Mouse (Mus musculus) intestine, embryonic 14.5 days (tissue): Measurements from ENCODE around the gene Homer3. TPM values are rescaled to one million over a fixed set of nuclear protein-coding genes. Genes with fewer than 3 reads are reported as not detected.
A peak's percentile ranks its signal among the peaks of the same experiment; 100 is the strongest.

Experiments
- ATAC-seq: fragments of 200-750 bp; cut with Nextera tagmentation; replicated peaks from 2 replicates; pipeline ENCODE4 v1.8.0; 2017; ENCODE audit warnings: low read depth, moderate number of reproducible peaks, moderate TSS enrichment, moderate library complexity; ENCODE audit not compliant: low FRiP score, low TSS enrichment
- DNase-seq: peaks from one replicate; pipeline ENCODE4 v3.0.0-alpha.2; 2018; ENCODE audit warnings: low spot score
- H3K27ac ChIP-seq: fragments of 300-500 bp; sonication (generic); 2 replicates; pipeline ENCODE4 v1.5.1; 2014; ENCODE audit warnings: low read depth, mild to moderate bottlenecking, control low read depth
- H3K27me3 ChIP-seq: fragments of 300-500 bp; sonication (generic); replicated peaks from 2 replicates; pipeline ENCODE4 v1.6.1; 2014; ENCODE audit warnings: low read length, control low read depth; ENCODE audit not compliant: control insufficient read depth, insufficient read depth
- H3K36me3 ChIP-seq: fragments of 300-500 bp; sonication (generic); 2 replicates; pipeline ENCODE4 v1.6.1; 2014; ENCODE audit warnings: low read length, control low read depth; ENCODE audit not compliant: control insufficient read depth, insufficient read depth
- H3K4me1 ChIP-seq: fragments of 300-500 bp; sonication (generic); replicated peaks from 2 replicates; pipeline ENCODE4 v1.6.1; 2014; ENCODE audit warnings: low read length, control low read depth, mixed read lengths; ENCODE audit not compliant: control insufficient read depth, insufficient read depth
- H3K4me2 ChIP-seq: fragments of 300-500 bp; sonication (generic); 2 replicates; pipeline ENCODE4 v1.6.1; 2014; ENCODE audit warnings: low read length
- H3K4me3 ChIP-seq: fragments of 300-500 bp; sonication (generic); 2 replicates; pipeline ENCODE4 v1.5.1; 2014; ENCODE audit warnings: low read depth, low read length, control low read depth, mixed read lengths
- H3K9ac ChIP-seq: fragments of 300-500 bp; sonication (generic); 2 replicates; pipeline ENCODE4 v1.6.1; 2014; ENCODE audit warnings: mild to moderate bottlenecking, low read length
- H3K9me3 ChIP-seq: fragments of 300-500 bp; sonication (generic); 2 replicates; pipeline ENCODE4 v1.6.1; 2016; ENCODE audit warnings: low read length, control low read depth; ENCODE audit not compliant: control insufficient read depth
- WGBS: fragments of 180-500 bp; shearing (Covaris S2); extraction: QIAGEN DNeasy Blood & Tissue Kit; methylation state at CpG from one replicate; pipeline ENCODE4 v1.1.7; 2014; 5-methylcytosine and 5-hydroxymethylcytosine counted together
- polyA plus RNA-seq: library from polyadenylated mRNA; unstranded; fragments of >200 nt; fragmentation: Nextera tagmentation; extraction: Ambion mirVana; gene quantifications from 2 replicates; pipeline ENCODE4 v1.2.1, GENCODE M21; 2014

The Homer3 gene
- polyA plus RNA-seq, 1 experiment from 2014 or later = 34.7 TPM

DNA sequence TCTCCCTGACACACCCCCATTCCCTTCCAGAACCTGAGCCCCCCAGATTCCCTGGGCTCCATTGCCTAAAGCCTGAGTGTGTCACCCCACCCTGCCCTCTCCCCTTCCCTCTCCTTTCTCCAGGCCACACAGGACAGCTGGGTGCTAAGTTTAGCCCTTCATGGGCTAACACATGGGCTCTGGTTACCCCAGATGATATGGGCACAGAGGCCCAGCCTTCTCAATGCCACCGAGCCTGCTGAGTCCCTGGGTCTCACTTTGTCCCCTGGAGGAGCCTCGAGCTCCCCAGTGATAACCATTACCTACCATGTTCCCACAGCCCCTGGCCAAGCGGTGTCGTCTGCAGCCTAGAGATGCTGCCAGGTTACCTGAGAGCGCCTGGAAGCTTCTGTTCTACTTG is 35.2 kb downstream of the Homer3 start:
- H3K9me3 ChIP-seq = no peaks in the 10 kb centered on the region
- no peak overlapping the region for H3K9ac ChIP-seq
- H3K36me3 ChIP-seq = peaks cover 7% of the 10 kb centered on the region
- H3K4me1 ChIP-seq = peaks cover 22% of the 10 kb centered on the region
- ATAC-seq (no peak), DNase-seq (no peak)
- no peak overlapping the region for H3K27ac ChIP-seq
- no peak overlapping the region; the same call in 1 of the 2 replicates for H3K4me2 ChIP-seq
- WGBS = 85% methylated on average over 5 of the region's 5 CpGs
- no peaks in the 10 kb centered on the region for H3K27me3 ChIP-seq
- H3K4me3 ChIP-seq = no peak overlapping the region

GRCm38 (mm10) chr8:70323716-70324115 is 41.1 kb downstream of the Homer3 start:
- WGBS = 87% methylated on average over 3 of the region's 3 CpGs
- Histone ChIP-seq H3K27ac (no peak overlapping the region), H3K9ac (no peak overlapping the region), H3K9me3 (no peaks in the 10 kb centered on the region; the same call in 1 of the 2 replicates), H3K4me3 (no peak overlapping the region), H3K36me3 (no peaks in the 10 kb centered on the region), H3K4me1 (no peaks in the 10 kb centered on the region), H3K27me3 (no peaks in the 10 kb centered on the region), H3K4me2 (no peak overlapping the region)
- ATAC-seq (no peak), DNase-seq (no peak)

- 92% methylated on average over 6 of the region's 6 CpGs for WGBS
- Histone ChIP-seq H3K4me3 (no peak overlapping the region), H3K4me2 (no peak overlapping the region), H3K27ac (no peak overlapping the region), H3K9ac (no peak overlapping the region), H3K27me3 (no peaks in the 10 kb centered on the region), H3K36me3 (peaks cover 17% of the 10 kb centered on the region), H3K9me3 (no peaks in the 10 kb centered on the region; the same call in 1 of the 2 replicates), H3K4me1 (peaks cover 14% of the 10 kb centered on the region)
- DNase-seq (no peak), ATAC-seq (no peak)
Observed at GRCm38 (mm10) chr8:70327512-70327911, 44.9 kb downstream of the Homer3 start.

DNA sequence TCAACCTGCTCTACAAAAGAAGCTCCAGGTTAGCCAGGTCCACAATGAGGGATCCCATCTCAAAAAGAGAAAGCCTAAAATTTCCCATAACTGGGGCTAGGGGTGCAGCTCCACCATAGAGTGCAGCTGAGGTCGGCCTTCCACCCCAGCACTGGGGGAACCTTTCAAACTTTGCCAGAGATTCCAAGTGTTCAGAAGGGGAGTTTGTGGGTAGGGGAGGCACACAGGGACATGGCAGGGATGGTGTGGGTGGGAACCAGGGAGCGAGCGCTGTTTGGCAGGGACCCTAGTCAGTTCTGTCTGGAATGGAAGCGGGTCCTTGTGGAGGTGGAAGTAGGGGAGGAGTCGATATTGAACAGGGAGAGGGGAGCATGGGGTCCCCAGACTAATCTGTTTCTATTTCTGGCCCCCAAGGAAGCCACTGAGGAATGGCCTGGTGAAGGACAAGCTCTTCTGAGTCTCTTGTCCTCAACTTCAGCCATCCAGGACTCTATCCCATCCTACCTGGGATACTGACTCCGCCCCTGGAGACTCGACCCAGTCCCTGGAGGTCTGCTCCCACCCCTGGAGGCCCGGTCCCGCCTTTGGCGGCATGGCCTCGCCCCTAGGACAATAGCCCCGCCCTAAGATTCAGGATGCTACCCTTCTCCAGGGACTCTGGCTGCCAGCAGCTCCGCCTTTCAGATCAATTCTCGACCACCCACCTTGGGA is 46.7 kb downstream of the Homer3 start, which contains the start of gene Gdf1:
Gene Gdf1 (plus strand): TSS at position 694 of the 711 bp plus-strand sequence.
- 30% methylated on average over 14 of the region's 14 CpGs for WGBS
- no peaks in the 10 kb centered on the region; the same call in 1 of the 2 replicates for H3K9me3 ChIP-seq
- no peak within 1 kb of the TSS for H3K27ac ChIP-seq
- peak within 1 kb of the TSS; percentile 36 for H3K4me2 ChIP-seq
- 0 out of 2 replicates have a peak within 1 kb of the TSS, but pooled peaks have one; percentile 20 for H3K9ac ChIP-seq
- peak within 1 kb of the TSS; percentile 25 for H3K4me3 ChIP-seq
- H3K27me3 ChIP-seq = no peaks in the 10 kb centered on the region
- peaks cover 14% of the 10 kb centered on the region for H3K4me1 ChIP-seq
- DNase-seq (no peak), ATAC-seq (0 out of 2 replicates have a peak, but pooled peaks have one; percentile 13)
- peaks cover 35% of the 10 kb centered on the region for H3K36me3 ChIP-seq

GRCm38 (mm10) chr8:70329835-70330740 is 47.5 kb downstream of the Homer3 start:
- Histone ChIP-seq H3K4me2 (peak overlapping the region; percentile 36), H3K4me1 (peaks cover 14% of the 10 kb centered on the region), H3K36me3 (peaks cover 43% of the 10 kb centered on the region), H3K9ac (0 out of 2 replicates have a peak overlapping the region, but pooled peaks have one; percentile 20), H3K4me3 (peak overlapping the region; percentile 25), H3K27me3 (no peaks in the 10 kb centered on the region), H3K27ac (no peak overlapping the region), H3K9me3 (no peaks in the 10 kb centered on the region; the same call in 1 of the 2 replicates)
- WGBS = 12% methylated on average over 45 of the region's 45 CpGs
- ATAC-seq (peak; percentile 4; the same call in 1 of the 2 replicates), DNase-seq (peak; percentile 53)

DNA sequence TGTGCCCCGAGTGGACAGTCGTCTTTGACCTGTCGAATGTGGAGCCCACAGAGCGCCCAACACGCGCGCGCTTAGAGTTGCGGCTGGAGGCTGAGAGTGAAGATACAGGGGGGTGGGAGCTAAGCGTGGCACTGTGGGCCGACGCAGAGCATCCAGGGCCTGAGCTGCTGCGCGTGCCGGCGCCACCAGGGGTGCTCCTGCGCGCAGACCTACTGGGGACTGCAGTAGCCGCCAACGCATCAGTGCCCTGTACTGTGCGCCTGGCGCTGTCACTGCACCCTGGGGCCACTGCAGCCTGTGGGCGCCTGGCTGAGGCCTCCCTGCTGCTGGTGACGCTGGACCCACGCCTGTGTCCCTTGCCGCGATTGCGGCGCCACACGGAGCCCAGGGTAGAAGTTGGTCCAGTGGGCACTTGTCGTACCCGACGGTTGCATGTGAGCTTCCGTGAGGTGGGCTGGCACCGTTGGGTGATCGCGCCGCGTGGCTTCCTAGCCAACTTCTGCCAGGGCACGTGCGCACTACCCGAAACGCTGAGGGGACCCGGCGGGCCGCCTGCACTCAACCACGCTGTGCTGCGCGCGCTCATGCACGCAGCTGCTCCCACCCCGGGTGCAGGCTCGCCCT is 48.2 kb downstream of the Homer3 start:
- 39% methylated on average over 49 of the region's 53 CpGs for WGBS
- H3K4me1 ChIP-seq = peaks cover 14% of the 10 kb centered on the region
- peaks cover 50% of the 10 kb centered on the region for H3K36me3 ChIP-seq
- H3K4me3 ChIP-seq = peak overlapping the region; percentile 25
- H3K9me3 ChIP-seq = no peaks in the 10 kb centered on the region; the same call in 1 of the 2 replicates
- no peak overlapping the region for H3K27ac ChIP-seq
- H3K27me3 ChIP-seq = no peaks in the 10 kb centered on the region
- H3K4me2 ChIP-seq = peak overlapping the region; percentile 36
- DNase-seq (peak; percentile 81), ATAC-seq (peak; percentile 42)
- H3K9ac ChIP-seq = 0 out of 2 replicates have a peak overlapping the region, but pooled peaks have one; percentile 20

- ATAC-seq = no peak
- peak; percentile 61 for DNase-seq
- WGBS = 78% methylated on average over 19 of the region's 19 CpGs
Observed at GRCm38 (mm10) chr8:70331526-70331925, 48.9 kb downstream of the Homer3 start.

More at GRCm38 (mm10) chr8:70331526-70331925, 48.9 kb downstream of the Homer3 start:
- Histone ChIP-seq H3K27me3 (no peaks in the 10 kb centered on the region), H3K4me3 (no peak overlapping the region), H3K27ac (no peak overlapping the region), H3K9ac (no peak overlapping the region), H3K4me2 (no peak overlapping the region), H3K9me3 (no peaks in the 10 kb centered on the region; the same call in 1 of the 2 replicates), H3K4me1 (peaks cover 14% of the 10 kb centered on the region), H3K36me3 (peaks cover 57% of the 10 kb centered on the region)
